Mouse (Mus musculus): ENCODE data around the gene Jpt1.
"Not testable (repeated sequence)": the region's sequence is repeated elsewhere in the genome, so short reads cannot be mapped to it uniquely, and the experiment has no call there.

Gene Jpt1

DNA sequence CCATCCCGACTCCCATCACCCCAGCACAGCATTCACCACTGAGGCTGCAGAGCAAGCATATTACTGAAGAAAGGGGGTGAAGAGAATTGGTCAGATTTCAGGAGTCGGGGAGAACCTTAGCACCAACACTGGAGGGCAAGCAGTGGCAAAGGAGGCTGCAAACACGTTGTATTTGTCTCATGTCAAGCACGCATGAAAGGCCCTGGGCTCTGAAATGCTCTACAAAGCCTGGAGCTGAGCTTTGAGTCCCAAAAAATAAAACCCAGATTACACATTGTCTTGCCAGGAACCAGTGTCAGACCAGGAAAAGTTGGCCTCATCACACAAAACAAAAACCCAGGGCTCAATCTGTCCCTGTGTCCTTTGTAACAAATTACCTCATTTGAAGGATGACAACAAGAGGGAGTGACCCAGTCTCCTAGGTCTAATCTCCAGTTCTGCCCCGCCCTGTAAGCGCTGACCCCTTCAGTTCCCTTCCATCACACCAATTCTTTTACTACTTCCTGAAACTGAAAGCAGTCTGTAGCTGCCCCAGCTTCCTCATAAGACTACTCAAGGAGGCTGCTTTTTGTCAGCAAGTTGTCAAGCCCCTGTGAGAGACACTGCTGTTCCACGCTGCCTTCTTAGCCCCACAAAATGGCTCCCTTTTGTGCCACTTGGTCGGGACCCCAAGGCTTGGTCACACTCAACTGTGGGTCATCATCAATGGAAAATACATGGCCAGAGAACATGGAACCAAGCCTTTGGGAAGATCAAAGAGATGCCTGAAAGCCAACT is 1.6 kb downstream of the Jpt1 start:
- DNase-seq (ENCODE audit: low spot score in 2 of 2): no peak

DNA sequence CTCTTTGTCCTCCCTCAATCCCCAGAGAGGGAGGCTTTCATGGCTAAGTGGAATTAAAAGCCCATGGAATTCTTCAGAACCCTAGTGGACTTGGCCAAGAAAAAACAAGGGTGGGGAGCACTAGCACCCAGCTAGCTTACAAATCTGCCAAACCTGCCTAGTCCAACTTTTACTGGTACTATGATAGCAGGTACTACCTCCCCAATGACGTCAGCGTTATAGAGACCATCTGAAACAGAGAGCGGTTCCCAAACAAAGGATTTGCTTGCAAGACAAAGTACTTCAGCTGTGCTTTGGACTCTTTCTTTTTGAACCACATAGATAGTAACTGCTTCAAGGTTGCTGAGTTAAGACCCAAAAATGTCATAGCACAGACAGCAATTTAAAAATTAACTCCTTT is 2.2 kb downstream of the Jpt1 start:
- DNase-seq (ENCODE audit: low spot score in 2 of 2): no peak

DNA sequence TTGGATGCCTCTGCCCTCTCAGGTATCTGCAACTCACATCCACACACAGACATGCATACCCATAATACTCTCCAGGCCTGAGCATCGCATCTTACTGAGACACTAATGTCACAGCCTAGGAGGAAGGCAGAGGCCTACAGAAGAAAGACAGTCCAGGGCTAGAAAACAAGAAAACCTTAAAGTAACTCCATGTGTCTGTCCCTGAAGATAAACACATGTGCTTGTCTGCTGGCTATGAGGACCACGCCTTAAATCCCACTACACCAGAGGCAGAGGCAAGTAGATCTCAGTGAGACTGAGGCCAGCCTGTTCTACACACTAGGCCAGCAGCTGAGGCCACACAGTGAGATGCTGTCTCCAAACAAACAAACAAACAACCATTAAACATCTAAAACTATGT is 3.1 kb downstream of the Jpt1 start:
- DNase-seq (ENCODE audit: low spot score in 2 of 2): no peak

DNA sequence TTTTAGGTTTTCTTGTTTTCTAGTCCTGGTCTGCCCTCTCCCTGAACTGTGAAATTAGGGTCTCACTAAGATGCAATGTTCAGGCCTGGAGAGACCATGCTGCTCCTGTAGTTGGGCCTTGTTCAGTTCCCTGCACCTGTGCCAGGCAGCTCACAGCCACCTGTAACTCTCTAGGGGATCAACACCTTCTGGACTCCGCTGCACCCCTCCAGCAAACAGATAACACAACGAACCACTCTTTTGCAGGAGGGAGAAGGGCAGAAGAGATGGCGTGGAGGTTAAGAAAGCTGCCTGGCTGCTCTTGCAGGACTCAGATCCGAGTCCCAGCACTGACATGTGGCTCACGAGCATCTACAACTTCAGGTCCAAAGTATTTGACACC is 3.7 kb downstream of the Jpt1 start:
- DNase-seq (ENCODE audit: low spot score in 2 of 2): no peak

DNA sequence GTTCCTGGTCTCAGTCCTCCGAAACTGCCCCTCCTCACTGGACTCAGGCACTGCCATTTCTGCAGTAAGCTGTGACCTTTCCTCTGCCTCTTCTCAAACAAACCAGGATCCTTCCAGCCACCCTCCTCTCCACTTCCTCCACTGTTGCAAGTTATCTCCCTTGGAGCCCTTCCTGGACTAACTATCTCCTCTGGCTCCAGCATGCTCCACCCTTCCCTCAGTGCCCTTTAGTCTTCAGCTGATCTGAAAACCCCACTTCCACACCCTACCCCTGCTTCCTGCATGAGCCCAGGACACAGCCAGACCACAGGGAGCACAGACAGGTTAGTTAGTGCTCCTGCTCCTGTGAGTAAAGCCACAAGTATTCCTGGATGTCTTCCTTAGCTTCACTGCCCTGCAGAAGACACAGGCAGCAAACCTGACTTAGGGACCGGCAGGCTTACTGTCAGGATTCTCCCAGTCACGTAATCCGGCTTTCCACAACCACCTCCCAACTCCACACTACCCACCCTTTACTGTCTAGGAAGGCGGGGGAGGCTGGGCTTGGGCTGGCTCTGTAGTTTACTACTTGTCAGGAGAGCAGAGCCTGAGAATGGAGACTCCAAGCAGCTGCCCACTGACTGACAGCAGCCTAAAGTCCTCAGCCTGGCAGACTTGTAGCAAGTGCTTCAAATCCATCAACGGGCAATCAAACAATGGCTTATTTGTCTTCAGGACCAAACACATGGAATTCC is 4.2 kb downstream of the Jpt1 start:
- no peak for DNase-seq (ENCODE audit: low spot score in 2 of 2)

DNA sequence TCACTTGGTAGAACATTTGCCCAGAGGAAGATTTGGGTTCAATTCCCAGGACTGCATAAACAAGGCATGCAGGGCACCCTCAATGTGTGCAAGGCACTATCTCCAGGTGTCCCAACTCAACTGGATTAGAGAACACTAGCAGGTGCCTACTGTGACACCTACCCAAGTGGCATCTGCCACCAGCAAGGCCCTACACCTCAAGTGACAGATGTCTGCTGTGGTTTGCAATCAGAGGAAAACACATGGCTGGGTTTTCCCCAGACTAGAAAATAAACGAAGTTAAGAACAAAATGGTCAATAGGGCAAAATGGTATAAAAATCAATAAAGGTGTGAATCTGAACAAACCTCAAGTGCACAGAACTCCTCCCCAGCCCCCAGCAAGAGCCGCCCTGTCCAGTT is 6.1 kb downstream of the Jpt1 start:
- DNase-seq (ENCODE audit: low spot score in 2 of 2): no peak

DNA sequence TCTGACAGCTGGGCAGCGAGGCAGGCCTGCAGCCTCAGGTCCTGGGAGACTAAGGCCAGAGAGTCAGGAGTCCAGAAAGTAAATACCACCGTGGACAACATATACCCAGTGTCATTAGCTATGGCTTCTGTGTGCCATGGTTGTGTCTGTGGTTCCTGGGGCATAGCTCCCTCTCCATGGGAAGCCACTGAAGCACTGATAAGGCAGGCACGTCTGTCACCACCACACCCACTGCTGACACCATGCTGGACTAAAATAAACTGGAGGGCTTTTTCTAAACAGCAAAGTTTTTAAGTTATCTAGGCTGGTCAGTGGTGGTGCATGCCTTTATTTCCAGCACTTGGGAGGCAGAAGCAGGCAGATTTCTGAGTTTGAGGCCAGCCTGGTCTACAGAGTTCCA is 7.6 kb downstream of the Jpt1 start:
- no peak for DNase-seq (ENCODE audit: low spot score in 2 of 2)

DNA sequence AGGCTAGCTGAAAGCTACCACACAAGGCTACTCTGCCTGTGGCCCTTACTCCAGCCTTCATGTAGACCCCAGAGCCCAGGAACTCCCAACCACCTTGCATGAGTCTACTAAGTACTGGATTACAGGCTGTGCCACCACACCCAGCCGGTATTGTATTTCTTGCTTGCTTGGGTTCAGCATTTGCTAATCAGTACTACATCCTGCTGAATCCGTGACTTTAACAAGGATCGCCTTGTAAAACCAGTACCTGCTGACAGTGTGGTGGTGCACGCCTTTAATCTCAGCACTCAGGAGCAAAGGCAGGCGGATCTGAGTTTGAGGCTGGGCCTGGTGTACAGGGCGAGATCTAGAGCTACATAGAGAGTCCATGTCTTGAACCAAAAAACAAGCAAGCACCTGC is 11.6 kb downstream of the Jpt1 start:
- DNase-seq (ENCODE audit: low spot score in 2 of 2): no peak

DNA sequence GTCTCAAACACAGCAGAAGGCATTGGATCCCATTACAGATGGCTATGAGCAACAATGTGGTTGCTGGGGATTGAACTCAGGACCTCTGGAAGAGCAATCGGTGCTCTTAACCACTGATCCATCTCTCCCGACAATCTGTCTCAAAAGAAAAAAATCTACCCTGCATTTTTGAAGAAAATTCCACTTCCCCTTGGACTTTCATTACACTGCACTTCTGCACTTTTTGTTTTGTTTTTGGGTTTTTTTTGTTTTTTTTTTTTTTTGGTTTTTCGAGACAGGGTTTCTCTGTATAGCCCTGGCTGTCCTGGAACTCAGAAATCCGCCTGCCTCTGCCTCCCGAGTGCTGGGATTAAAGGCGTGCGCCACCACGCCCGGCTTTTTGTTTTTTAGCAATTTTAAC is 17.6 kb downstream of the Jpt1 start:
- not testable (repeated sequence) for DNase-seq (ENCODE audit: low spot score in 2 of 2)

DNA sequence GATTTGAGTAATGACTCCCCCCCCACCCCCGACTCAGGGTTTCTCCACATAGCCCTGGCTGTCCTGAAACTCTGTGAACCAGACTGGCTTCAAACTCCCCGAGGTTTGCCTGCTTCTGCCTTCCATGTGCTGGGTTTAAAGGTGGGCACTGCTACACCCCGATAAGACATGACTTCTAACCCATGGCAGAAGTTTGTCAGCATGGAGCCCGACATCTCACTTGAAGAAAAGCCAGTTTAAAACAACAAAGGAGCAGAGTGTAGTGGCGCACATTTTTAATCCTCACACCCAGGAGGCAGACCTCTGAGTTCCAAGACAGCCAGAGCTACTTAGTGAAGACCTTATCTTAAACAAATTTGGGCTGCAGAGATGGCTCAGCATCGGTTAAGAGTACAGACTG is 21.8 kb downstream of the Jpt1 start:
- DNase-seq (ENCODE audit: low spot score in 2 of 2): no peak

DNA sequence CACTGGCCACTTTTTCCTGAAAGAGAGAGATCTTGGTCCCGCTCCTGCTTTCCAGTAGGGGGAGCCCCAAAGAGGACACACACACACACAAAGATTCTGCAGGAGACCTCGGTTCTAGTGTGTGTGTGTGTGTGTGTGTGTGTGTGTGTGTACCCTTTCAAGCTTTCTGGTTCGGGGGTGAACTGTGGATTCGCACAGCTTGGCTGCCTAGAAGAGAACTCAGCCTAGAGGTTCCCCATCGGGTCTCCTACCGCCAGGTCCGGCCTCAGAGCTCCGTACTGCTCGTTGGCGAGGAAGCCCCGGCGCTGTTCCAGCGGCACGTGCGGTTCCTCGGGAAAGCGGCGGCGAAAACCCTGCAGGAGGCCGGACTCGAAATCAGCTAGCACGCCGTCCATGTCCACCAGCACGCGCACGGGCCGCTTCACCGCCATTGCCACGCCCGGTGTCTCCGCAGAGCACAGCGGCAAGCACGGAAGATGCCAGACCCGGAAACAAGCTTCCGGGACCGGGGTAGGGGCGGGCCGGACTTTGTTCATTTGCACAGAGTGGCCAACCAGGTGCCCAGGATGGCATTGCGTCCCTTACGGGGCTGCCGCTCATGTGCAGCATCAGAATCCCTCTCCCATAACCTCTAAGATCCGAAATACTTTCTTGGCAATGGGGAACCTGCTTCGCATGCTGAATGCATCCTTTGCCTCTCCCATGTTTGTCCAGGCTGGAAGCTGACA is 22.7 kb downstream of the Jpt1 start, which contains the start of gene Nt5c:
Nt5c (minus strand) TSS at position 507 of the 728 bp plus-strand sequence.
- peak; percentile 64 to 74 for DNase-seq (ENCODE audit: low spot score in 2 of 2)

DNA sequence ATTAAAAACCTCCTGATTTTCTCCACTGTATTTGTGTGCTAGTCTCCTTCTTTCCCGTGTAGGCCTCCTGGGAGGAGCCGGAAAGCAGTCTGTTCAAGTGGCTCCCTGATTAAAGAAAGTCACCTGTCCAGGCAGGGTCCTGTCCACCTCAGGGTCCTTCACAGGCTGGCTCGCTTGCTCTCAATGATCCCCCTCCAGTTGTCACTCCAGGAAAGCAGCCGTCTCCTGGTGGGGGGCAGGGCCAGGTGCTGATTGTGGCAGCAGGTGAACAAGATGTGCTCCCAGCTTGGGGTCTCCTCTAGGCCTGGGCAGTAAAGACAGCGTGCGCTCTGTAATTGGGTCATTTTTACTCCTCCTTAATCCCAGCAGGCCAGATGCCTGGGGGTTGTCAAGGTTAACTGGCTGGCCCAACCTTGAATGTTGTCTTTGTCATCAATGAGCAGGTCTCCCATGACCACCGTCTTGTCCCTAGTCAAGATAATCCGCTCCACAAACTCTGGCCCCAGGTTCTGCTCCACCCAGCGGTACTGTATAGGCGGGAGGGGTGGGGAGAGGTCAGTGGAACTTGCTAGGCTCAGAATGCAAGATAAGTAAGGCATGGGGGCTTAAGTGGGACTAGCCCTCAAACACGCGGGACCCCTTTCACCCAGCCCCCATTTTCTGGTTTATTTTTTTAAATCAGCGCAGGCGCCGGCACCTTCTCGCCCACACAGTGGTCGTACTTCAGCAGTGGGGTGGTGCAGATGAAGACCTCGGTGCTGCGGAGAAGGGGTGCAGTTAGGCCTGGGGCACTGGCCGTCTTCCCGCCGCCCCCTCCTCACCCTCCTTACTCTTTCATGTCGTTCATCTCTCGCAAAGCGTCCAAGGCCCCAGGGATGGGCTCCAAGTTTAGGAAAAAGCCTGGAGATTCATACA is 23.5 kb downstream of the Jpt1 start:
- no peak for DNase-seq (ENCODE audit: low spot score in 2 of 2)

DNA sequence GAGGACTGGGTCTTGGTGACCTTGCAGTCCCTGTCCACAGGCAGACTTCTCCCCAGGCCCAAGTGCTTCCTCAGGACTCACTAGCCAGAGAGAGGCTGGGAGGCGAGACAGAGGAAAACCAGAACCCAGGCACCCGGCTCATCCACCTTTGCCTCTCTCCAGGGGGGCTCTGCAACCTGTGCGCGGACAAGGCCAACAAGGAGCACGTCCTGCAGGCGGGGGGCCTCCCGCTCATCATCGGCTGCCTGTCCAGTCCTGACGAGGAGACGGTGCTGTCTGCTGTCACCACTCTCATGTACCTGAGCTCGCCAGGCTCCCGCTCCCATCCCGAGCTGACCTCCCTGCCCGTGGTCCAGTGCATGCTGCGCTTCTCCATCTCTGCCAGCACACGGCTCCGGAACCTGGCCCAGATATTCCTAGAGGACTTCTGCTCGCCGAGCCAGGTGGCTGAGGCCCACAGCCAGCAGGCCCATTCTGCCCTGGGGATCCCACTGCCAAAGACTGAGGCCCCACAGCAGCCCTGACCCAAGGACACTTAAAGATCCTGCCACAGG is 25.6 kb downstream of the Jpt1 start:
- no peak for DNase-seq (ENCODE audit: low spot score in 2 of 2)

DNA sequence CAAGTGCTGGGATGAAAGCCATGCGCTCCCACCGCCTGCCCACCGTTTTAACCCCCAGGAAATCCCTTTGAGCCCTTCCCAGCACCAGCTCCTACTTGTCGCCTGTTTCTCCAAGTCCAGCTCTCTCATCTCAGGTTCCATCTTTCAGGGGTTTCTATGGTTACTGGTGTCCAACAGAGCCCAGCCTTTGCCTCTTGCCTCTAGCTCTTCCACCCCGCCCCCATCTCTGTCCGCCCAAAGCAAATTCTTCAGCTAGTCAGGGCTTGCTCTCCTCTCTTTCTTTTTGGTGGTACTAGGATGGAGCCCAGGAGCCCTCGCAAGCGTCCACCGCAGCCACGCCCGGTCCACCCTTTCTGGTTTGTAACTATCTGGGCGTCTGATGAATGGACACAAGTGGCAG is 29.0 kb downstream of the Jpt1 start:
- no peak for DNase-seq (ENCODE audit: low spot score in 2 of 2)

DNA sequence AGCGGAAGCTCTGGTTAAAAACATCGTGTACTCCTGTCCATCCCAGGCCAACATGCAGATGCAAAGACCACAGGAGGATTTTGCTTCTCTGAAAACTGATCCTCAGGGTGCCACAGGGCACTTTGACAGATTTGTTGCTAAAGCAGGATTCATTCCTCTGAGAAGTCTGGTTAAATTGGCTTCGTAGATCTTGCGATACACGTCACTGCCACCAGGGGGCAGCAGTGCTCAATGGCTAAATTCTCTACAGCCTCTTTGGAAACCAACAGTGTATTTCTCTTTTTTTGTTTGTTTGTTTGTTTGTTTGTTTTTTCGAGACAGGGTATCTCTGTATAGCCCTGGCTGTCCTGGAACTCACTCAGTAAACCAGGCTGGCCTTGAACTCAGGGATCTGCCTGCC is 30.5 kb downstream of the Jpt1 start:
- DNase-seq (ENCODE audit: low spot score in 2 of 2): peak; percentile 57 to 83

DNA sequence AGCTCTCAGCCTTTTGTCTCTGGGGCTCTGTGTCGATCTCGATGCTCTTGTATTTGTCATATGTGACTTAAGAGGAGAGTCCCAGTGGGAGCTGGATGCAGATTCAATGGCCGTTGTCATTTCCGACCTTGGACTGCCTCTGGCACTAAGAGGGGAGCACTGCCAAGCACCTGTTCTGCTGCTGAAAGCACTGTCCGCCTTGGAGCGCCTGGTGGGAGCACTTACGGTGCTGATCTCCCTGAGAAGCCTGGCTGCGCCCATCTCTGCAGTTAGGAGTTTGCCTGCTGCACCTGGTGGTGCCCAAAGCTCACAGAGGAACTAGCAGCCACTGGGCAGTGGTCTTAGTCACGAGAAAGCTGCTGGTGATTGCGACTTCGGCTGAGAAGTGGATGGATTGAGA is 30.9 kb downstream of the Jpt1 start:
- DNase-seq (ENCODE audit: low spot score in 2 of 2): no peak

DNA sequence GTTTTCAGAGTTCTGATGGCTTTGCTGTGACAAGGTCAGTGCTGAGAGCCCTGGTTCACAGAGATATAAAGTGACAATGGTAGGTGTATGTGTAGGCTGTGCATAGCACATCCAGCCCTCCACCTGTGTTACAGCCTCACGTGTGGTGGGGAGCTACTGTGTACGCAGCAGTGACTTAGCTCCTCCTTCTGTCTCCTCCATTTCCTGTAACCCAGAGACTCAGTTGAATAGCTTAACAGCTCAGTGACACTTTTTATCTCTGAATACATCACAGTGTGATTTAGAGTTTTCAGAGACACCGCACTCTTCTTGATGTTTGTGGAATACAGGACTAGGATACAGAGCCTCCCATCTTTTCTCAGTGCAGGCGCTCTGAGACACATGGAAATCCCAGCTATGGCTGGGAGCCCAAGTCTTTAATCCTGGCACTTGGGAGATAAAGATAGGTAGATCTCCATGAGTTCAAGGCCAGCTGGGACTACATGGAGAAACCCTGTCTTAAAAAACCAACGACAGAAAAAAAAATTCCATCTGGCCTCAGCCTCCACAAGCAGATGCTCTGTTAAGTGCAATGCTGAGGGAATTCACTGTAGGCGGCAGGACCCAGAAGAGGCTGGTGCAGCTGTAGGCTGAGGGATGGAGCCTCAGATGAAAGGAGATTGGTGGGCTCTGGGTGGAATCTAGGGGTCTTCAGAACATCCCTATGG is 32.5 kb downstream of the Jpt1 start:
- peak in 1 of 2 experiments; percentile 54 for DNase-seq (ENCODE audit: low spot score in 2 of 2)

DNA sequence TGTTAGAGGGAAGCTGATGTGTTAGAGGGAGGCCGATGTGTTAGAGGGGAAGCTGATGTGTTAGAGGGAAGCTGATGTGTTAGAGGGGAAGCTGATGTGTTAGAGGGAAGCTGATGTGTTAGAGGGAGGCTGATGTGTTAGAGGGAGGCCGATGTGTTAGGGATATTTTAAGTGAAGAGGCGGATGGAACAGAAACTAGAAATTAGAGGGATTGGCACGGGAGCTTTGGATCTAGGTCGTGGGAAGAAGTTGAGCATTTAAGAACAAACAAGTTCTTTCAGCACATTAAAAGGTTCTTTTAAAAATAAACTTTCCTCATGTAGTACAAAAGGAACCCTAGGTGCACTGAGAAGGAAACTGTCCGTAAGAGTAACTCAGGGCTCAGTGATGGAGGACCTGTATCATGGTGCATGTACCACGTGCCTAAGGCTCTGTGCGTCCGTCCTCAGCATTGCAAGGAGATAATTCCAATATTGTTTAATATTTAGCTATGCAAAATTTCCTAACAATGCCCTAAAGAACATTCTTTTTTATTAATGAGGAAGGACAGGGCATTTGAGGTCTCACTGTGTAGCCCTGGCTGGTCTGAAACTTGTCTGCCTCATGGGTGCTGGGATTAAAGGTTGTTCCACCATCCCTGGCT is 35.8 kb downstream of the Jpt1 start:
- no peak for DNase-seq (ENCODE audit: low spot score in 2 of 2)

DNA sequence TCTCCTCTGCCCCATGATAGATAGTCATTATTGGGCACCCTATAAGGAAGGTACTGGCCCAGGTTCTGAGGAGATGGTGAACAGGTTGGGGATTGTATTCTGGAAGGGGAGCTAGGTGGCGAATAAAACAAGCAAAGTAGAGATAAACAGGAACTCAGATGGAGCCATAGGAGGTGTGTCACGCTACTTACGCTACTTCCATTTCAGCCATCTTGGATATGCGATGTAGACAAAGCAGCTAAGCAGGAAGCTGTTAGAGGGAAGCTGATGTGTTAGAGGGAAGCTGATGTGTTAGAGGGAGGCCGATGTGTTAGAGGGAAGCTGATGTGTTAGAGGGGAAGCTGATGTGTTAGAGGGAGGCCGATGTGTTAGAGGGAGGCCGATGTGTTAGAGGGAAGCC is 36.8 kb downstream of the Jpt1 start:
- not testable (repeated sequence) for DNase-seq (ENCODE audit: low spot score in 2 of 2)

DNA sequence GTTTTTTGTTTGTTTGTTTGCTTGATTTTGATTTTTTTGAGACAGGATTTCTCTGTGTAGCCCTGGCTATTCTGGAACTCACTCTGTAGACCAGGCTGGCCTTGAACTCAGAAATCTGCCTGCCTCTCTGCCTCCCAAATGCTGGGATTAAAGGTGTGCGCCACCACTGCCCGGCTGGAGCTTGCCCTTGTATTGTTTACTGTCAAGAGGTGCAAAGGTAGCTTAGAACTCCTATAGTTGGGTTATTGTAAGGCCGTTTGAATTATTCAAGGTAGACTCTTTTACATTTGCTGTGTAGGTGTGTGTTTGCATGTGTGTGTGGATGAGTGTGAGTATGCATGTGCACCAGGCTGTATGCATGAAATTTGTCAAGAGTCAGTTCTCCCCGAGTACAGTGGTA is 37.6 kb downstream of the Jpt1 start:
- not testable (repeated sequence) for DNase-seq (ENCODE audit: low spot score in 2 of 2)
